Mouse (Mus musculus): ENCODE measurements around the gene Plppr5.

The Plppr5 gene

DNA sequence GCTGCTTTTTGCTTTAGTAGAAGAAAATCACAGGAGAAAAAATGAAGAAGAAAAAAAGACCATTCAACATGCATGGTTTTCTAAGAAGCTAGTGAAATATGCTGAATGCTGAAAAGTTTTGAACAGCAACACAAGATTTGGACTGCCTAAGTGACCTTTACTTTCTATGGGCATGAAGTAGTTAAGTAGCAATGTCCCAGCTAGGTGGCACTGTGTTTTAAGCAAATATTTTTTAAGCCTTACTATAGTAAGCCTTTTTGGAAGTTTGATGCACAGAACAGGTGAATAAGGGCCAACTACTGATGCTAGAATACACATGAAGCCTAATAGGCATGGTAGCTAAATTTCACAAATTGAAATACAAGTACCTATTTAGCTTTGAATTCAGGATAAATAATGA is 134.2 kb downstream of the Plppr5 start:
- DNase-seq, result no peak

- DNase-seq, result no peak
These were observed 142.1 kb downstream of the Plppr5 start for GRCm38 (mm10) chr3:117716534-117717280.

DNA sequence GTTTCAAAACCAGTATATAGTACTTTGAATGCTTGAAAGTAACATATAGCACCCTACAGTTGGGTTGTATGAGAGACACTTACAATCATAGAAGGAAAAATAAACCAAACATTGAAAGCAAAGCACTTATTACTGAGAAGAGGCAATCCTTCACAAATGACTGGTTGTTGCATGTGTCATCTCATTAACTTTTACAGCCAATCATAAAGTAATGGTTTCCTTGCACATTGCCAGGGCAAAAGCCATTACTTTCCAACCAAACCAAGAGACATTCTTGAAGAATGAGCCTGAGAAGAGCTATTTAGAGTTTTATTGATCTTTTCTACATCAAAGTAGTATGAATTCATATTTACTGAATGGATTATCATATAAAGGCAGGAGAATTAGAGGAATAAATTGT is 148.8 kb downstream of the Plppr5 start:
- DNase-seq, result no peak

DNA sequence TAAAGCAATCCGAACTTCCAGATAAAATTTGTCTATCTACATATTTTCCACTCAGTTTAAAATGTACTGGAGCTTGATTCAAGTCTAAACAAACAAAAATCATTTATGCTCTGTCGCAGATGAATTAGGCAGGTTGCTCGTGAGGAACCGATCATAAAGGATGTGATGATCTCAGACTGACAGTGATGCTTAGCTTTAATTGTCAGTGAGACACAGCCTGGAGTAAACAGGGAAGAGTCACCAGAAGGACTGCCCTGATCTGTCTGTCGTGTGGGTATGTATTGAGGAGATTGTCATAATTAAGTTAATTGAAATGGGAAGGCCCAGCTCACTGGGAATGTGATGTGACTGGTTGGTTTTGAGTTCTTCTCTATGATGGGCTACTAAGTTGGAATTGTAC is 149.9 kb downstream of the Plppr5 start:
- no peak for DNase-seq

DNA sequence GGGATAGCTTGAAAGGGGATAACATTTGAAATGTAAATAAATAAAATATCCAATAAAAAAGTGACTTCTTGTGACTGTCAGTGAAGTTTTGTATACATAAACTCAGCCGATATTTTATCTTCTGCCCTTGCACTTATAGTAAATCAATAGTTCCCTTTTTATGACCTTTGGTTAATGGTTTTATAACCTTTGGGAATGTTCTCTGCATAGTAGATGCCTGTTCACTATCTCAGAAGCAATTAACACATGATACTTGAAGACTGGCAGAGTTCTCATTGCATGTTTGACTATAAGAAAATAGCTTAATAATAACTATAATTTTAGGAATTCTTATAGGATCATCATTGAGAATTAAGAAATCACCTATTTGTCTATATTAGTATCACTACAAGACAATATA is 150.9 kb downstream of the Plppr5 start:
- DNase-seq, result no peak

GRCm38 (mm10) chr3:117728136-117728535 is 153.5 kb downstream of the Plppr5 start:
- no peak for DNase-seq

DNA sequence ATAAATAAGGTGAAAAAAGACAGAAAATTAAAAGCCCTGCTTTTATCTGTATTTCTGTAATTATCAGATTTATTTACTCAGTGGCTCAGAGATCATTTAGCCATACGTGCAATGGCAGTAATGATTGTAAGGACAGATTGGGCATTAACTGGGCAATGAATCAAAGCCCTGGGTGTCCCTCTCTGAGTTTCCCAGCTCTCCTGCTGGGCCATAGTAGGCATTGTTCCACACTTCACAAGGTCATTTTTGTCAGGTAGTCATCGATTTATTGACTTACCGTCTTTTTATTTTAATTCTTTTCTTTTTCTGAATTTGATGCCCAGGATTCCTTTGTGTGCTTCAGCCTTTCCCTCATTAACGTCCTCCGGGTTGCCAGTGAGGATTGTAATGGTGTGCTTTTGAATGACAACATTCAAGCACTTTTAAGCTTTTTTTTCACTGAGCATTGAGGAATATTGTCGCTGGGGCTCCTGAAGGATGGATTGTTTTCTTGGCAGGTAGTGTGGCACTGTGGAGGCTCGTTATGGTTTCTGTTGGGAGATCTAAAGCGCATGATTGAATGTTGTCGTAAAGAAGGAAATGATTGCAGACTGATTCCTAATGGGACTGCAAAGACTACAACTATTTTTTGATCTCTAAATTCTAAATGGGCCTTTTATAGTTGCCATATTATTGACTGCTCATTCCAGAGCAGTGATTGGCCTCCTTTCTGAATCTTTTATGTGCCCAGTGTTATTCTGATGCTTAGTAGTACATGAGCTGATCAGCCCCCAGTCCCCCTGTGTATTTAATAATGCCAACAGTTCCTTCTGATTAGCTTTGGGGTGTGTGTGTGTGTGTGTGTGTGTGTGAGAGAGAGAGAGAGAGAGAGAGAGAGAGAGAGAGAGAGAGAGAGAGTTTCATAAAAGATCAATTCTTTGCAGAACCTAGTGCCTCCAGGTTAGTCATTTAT is 154.8 kb downstream of the Plppr5 start:
- no peak for DNase-seq

- DNase-seq, result no peak
These were observed 156.9 kb downstream of the Plppr5 start for GRCm38 (mm10) chr3:117731545-117731944.

DNA sequence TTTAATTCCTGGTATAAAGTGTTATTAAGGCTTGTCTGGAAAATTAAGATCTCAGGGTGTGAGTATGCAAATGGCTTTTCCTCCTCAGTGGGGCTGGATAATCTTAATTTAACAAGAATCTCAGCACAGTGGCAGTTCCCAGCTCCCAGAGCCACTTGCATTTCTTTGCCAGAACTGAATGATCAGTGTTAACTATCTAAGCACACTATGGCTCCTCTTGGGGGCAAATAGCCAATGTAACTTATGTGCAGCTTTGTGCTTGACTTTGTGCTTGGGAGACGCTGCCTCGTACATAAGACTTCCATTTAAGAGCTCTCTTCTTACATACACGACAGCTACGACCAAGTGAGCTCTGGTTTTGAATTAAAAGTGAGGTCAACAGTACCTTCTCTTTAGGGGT is 158.0 kb downstream of the Plppr5 start:
- DNase-seq, result no peak
